Mouse (Mus musculus) liver, embryonic 14.5 days (tissue): ENCODE measurements at regions not wholly inside any gene's neighbourhood (a gene's known extent, or its start where the extent isn't known, plus 50 kb on each side); places are given as distances from the start of the nearest gene placed in this dataset.
"Not testable (repeated sequence)": the region's sequence is repeated elsewhere in the genome, so short reads cannot be mapped to it uniquely, and the experiment has no call there.

ENCODE experiments used
- CTCF ChIP-seq: IDR thresholded peaks from 2 replicates; pipeline ENCODE4 v1.5.1; 2016; ENCODE audit warnings: antibody characterized with exemption, low read depth, control low read depth
- EP300 ChIP-seq: IDR thresholded peaks from 2 replicates; pipeline ENCODE4 v1.6.1; 2016; ENCODE audit warnings: antibody characterized with exemption, low read depth

- not testable (repeated sequence) for TF ChIP-seq CTCF, EP300
These were observed 97.3 kb downstream of the Gm9817 start for GRCm38 (mm10) chr13:45175711-45176205.
